Mouse (Mus musculus) lung, postnatal 25 days (tissue): ENCODE results near the gene Idi1.
A peak's percentile ranks its signal among the peaks of the same experiment; 100 is the strongest.
"Not testable (repeated sequence)": the region's sequence is repeated elsewhere in the genome, so short reads cannot be mapped to it uniquely, and the experiment has no call there.

ENCODE experiments used
- DNase-seq: peaks from one replicate; pipeline ENCODE4 v3.0.0; 2022; ENCODE audit warnings: low spot score

The Idi1 gene

GRCm38 (mm10) chr13:8885445-8886184, at the start of gene Idi1:
TSS of gene Idi1 (plus strand) at chr13:8885501.
- DNase-seq, result peak; percentile 97

DNA sequence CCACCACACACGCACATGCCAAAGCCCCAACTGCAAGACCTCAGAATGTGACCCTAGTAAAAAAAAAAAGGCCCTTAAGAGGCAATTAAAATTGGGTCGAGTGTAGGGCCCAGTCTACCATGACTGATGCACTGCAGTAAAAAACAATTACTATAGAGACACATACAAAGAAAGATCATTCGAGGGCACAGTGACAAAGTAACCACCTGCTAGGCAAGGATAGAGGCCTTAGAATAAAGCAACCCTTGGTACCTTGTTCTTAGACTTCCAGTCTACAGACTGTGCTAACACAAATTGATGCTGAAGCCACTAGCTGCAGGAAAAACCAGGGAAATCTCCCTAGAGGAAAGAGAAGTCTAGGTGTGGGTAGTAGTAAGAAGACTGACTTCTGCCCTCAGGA, 46.9 kb upstream of the Idi1 start:
- no peak for DNase-seq

- DNase-seq, result no peak
These were observed 46.2 kb upstream of the Idi1 start for GRCm38 (mm10) chr13:8839111-8839510.

GRCm38 (mm10) chr13:8839937-8840336, 45.4 kb upstream of the Idi1 start:
- DNase-seq, result peak; percentile 74

- no peak for DNase-seq
These were observed 44.4 kb upstream of the Idi1 start for GRCm38 (mm10) chr13:8840941-8841340.

- not testable (repeated sequence) for DNase-seq
These were observed 43.5 kb upstream of the Idi1 start for GRCm38 (mm10) chr13:8841846-8842245.

- no peak for DNase-seq
These were observed 43.0 kb upstream of the Idi1 start for GRCm38 (mm10) chr13:8842273-8842672.

DNA sequence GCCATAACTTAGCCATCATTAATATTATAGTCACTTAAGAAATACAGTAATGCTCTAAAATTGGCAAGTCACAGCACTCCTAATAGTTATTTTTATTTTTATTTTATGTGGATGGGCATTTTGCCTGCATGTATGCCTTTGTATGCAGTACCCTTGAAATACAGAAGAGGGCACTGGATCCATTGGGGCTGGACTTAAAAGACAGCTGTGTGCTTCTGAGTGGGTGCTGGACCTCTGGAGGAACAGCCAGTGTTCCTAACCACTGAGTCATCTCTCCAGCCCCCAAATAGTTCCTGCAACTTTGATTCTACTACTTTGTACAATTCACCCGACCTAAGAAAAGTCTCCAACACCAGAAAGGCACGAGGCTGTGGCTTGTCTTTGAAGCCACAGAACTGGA, 37.6 kb upstream of the Idi1 start:
- peak; percentile 45 for DNase-seq

DNA sequence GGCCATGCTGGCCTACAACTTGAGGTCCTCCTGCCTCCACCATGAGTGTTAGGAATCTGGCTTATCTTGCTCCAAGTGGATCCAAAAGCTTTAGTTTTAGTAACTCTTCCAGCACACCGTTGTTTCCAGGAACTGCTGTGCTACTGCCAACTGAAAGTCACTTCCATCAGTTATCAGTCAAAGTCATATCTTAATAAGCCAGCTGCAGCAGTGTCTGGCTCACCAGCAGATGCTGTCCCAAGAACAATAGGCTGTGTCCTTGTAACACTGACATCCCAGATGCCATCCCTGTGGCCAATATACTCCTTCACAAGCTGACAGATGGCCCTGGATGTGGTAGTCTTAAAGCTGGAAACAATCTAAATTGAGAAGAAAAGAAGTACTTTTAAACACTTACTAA, 36.0 kb upstream of the Idi1 start:
- peak; percentile 28 for DNase-seq

GRCm38 (mm10) chr13:8853424-8853823, 31.9 kb upstream of the Idi1 start:
- DNase-seq, result no peak

- no peak for DNase-seq
These were observed 30.5 kb upstream of the Idi1 start for GRCm38 (mm10) chr13:8854769-8855168.

GRCm38 (mm10) chr13:8858453-8858852, 26.8 kb upstream of the Idi1 start:
- DNase-seq, result no peak

DNA sequence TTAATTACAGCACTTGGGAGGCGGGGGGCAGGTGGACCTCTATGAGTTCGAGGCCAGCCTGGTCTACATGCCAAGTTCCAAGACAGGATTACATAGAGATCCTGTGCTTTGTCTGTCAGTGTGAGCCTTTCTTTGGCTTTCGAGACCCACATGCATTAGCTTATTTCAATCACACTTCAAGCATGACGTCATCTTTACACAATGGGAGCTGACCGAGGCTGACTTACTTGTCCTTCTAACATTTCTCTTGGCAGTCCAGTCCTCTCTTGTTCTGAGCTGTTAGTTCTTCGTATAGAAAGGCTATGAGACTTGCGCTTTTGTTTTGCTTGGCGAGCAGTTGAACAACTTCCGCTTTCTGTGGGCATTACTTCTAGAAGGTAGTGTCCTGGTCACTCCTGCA, 24.4 kb upstream of the Idi1 start:
- no peak for DNase-seq

GRCm38 (mm10) chr13:8864990-8865389, 20.3 kb upstream of the Idi1 start:
- no peak for DNase-seq

DNA sequence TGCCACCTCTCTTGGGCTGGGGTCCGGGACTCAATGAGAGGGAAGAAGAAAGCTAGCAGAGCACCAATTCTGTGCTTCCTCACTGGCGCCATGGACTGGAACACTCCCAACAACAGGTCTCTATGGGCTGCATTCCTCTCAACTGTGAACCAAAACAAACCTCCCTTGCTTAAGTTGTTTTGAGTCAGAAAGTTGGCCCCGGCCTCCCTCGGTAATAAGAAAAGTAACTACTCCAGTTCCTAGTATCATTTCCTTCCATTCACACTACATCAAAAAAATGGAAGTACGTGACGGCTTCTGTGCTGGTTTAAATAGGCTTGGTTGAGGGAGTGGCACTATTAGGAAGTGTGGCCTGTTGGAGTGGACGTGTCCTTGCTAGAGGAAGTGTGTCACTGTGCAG, 18.7 kb upstream of the Idi1 start:
- DNase-seq, result peak; percentile 55

- no peak for DNase-seq
These were observed 15.6 kb upstream of the Idi1 start for GRCm38 (mm10) chr13:8869578-8870157.

GRCm38 (mm10) chr13:8870160-8870509, 15.2 kb upstream of the Idi1 start:
- no peak for DNase-seq

- peak; percentile 91 for DNase-seq
These were observed 14.6 kb upstream of the Idi1 start for GRCm38 (mm10) chr13:8870510-8871313.

DNA sequence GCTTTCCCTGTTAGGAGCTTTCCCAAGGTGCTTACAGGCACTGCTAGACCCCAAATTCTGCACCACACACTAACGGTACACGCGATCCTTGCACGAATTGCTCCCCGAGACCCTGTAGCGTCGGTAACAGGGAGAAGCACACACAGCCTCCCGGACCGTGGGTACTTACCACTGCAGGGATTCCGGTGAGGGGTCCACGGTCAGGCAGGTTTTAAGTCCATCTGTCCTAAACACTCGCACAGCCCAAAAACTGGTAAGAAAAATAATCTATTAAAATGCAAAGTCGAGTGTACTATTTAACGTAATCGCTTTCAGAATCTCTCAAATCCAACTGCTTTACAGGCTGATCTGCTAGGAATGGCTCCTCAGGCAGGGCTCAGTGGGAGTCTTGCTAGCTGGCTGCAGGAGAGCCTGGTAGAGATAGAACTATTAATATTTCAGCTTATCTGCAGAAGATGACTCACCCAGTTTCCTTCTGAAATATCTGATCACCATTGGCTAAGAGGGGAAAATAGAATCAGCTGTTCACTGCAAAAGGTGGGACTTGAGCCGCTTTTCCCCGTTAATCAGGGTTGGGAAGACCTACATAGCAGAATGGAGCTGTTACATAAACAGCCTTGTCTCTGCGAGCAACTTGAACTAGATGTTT, 13.9 kb upstream of the Idi1 start, which contains the start of gene Wdr37:
Gene Wdr37, minus strand, starts transcription at position 596 of the 649 bp plus-strand sequence.
- DNase-seq, result peak; percentile 28

- DNase-seq, result no peak
These were observed 11.5 kb upstream of the Idi1 start for GRCm38 (mm10) chr13:8873776-8874175.

GRCm38 (mm10) chr13:8881611-8882010, 3.7 kb upstream of the Idi1 start:
- no peak for DNase-seq

- DNase-seq, result not testable (repeated sequence)
These were observed 1.4 kb upstream of the Idi1 start for GRCm38 (mm10) chr13:8883870-8884269.

DNA sequence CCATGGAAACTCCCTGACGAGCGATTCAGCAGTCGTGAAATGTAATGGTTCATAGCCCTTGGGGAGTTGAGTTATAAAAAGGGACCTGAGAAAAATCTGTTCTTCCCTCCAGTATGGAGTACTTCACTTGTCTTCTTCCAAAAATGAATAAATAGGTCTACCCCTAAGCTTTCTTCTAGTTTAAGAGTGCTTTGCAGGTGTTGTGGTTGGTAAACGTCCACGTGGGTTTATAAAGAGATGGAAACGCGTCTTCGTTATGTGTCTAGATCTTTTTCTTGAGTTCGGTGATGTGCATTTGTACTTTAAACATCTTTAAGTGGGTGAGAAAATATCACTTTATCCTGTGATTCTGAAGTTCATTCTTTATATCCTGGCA, 872 bp downstream of the Idi1 start:
- no peak for DNase-seq
